Mouse (Mus musculus) heart, postnatal 0 days (tissue): ENCODE data around the gene Trit1.

Experiments used
- CTCF ChIP-seq: IDR thresholded peaks from 2 replicates; pipeline ENCODE4 v1.5.1; 2016; ENCODE audit warnings: antibody characterized with exemption, control low read depth, low read depth
- EP300 ChIP-seq: IDR thresholded peaks from 2 replicates; pipeline ENCODE4 v1.6.1; 2016; ENCODE audit warnings: antibody characterized with exemption, low read depth

DNA sequence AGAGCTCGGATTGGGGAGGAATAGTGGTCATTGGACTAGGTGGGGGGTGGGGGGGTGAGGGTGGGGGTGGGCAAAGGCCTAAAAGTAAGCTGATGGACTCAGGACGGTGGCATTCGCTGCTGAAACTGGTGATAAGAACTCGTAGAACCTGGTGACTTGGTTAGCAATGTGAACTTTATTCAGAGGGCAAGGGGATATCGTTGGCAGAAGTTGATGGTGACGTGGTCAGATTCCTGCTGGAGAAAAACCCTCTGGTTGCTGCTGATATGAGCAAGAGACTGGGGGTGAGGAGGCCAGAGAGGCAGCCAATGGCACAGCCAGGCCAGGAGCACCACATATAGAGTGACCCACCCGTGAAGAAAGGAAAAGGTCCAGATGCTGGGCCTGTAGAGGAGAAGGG, 35.2 kb upstream of the Trit1 start:
- TF ChIP-seq CTCF = no peak
- no peak for TF ChIP-seq EP300
